Mouse (Mus musculus) olfactory bulb, adult 2 months (tissue): ENCODE measurements around the gene Gm2115.

ENCODE experiments used
- CTCF ChIP-seq: fragments of 200-500 bp; IDR thresholded peaks from 2 replicates; pipeline ENCODE4 v1.5.1; 2012; ENCODE audit warnings: low read depth, mild to moderate bottlenecking, low read length, moderate library complexity; ENCODE audit not compliant: insufficient read depth
- POLR2A ChIP-seq: fragments of 200-500 bp; IDR thresholded peaks from 2 replicates; pipeline ENCODE4 v1.6.1; 2012; ENCODE audit warnings: mild to moderate bottlenecking, low read depth, low read length, moderate library complexity; ENCODE audit not compliant: insufficient read depth

- TF ChIP-seq POLR2A (no peak), CTCF (no peak)
Observed at GRCm38 (mm10) chr7:84557332-84557731, 28.6 kb downstream of the Gm2115 start.
